In the genomic region with DNA sequence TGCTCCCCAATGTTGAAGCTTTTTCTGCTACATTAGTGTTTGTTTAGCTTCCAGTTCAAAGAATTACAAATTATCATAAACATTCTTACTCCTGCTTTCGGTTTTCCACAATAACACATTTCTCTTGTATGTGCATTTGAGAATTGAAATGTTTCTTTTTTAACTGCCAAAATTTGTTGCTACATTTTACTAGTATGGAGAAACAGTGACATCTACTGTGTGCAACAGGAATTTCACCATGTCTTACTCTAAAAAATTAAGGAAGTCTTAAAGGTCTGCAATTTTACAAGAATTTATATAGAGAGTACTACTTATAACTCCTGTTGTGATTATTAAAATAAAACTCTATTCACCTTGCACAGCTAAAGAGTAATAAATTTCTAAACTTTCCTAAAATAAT, we compare ENCODE assay signal across 13 mouse cellular contexts.
DNase-seq lines count a peak whose midpoint lies in the region; ATAC-seq and TF ChIP-seq lines count a peak whose summit lies in the region.
"Had no signal": no experiment of that assay in that cellular context is flagged by ENCODE, and none has a peak within 500 bp of the region (broad histone marks: within the 10 kb centered on the region; RNA-seq: fewer than 3 reads in every experiment).

No protein-coding gene starts in this region.

- no peaks in the 10 kb centered on the region for H3K9me3 ChIP-seq in hindbrain, embryonic 14.5 days (ENCODE audit: control insufficient read depth, low read length)
- H3K9me3 ChIP-seq in hindbrain, embryonic 13.5 days, result no peaks in the 10 kb centered on the region
- no peaks in the 10 kb centered on the region for H3K9me3 ChIP-seq in midbrain, embryonic 11.5 days (ENCODE audit: control insufficient read depth, low read length)
- no peaks in the 10 kb centered on the region for H3K9me3 ChIP-seq in midbrain, embryonic 15.5 days
- H3K9me3 ChIP-seq in stomach, postnatal 0 days (ENCODE audit: control insufficient read depth, low read length), result no peaks in the 10 kb centered on the region
- H3K9me3 ChIP-seq: forebrain, embryonic 12.5 days; liver, embryonic 13.5 days; midbrain, embryonic 12.5 days; neural tube, embryonic 15.5 days had no signal

- H3K9ac ChIP-seq in hindbrain, embryonic 14.5 days, result no peak overlapping the region
- H3K9ac ChIP-seq in hindbrain, embryonic 13.5 days, result no peak overlapping the region
- no peak overlapping the region for H3K9ac ChIP-seq in midbrain, embryonic 11.5 days (ENCODE audit: low read length)
- H3K9ac ChIP-seq in midbrain, embryonic 15.5 days, result no peak overlapping the region
- no peak overlapping the region for H3K9ac ChIP-seq in stomach, postnatal 0 days (ENCODE audit: low read length)
- H3K9ac ChIP-seq: forebrain, embryonic 12.5 days; liver, embryonic 13.5 days; midbrain, embryonic 12.5 days; neural tube, embryonic 15.5 days had no signal

- no peak for ATAC-seq in hindbrain, embryonic 14.5 days (ENCODE audit: low FRiP score)
- no peak for ATAC-seq in hindbrain, embryonic 13.5 days (ENCODE audit: low FRiP score)
- no peak for ATAC-seq in midbrain, embryonic 11.5 days (ENCODE audit: low FRiP score)
- ATAC-seq in midbrain, embryonic 15.5 days (replicated peaks), result no peak
- ATAC-seq in stomach, postnatal 0 days (ENCODE audit: low FRiP score, low TSS enrichment), result no peak
- ATAC-seq in frontal cortex, adult (ENCODE audit: low TSS enrichment), result no peak

- H3K4me3 ChIP-seq in hindbrain, embryonic 14.5 days (replicated peaks; ENCODE audit: low read length), result no peak overlapping the region
- no peak overlapping the region for H3K4me3 ChIP-seq in hindbrain, embryonic 13.5 days
- H3K4me3 ChIP-seq in midbrain, embryonic 11.5 days (ENCODE audit: low read depth, low read length), result no peak overlapping the region
- no peak overlapping the region for H3K4me3 ChIP-seq in midbrain, embryonic 15.5 days
- no peak overlapping the region for H3K4me3 ChIP-seq in stomach, postnatal 0 days (ENCODE audit: low read depth, low read length)
- H3K4me3 ChIP-seq: forebrain, embryonic 12.5 days; liver, embryonic 13.5 days; midbrain, embryonic 12.5 days; neural tube, embryonic 15.5 days had no signal

- H3K4me1 ChIP-seq in hindbrain, embryonic 14.5 days (replicated peaks; ENCODE audit: control insufficient read depth, insufficient read depth, low read length), result no peaks in the 10 kb centered on the region
- H3K4me1 ChIP-seq in hindbrain, embryonic 13.5 days (replicated peaks), result no peaks in the 10 kb centered on the region
- no peaks in the 10 kb centered on the region for H3K4me1 ChIP-seq in midbrain, embryonic 11.5 days (ENCODE audit: control insufficient read depth, insufficient read depth, low read length)
- H3K4me1 ChIP-seq in midbrain, embryonic 15.5 days, result no peaks in the 10 kb centered on the region
- H3K4me1 ChIP-seq in stomach, postnatal 0 days (replicated peaks; ENCODE audit: control insufficient read depth, insufficient read depth), result no peaks in the 10 kb centered on the region
- H3K4me1 ChIP-seq: forebrain, embryonic 12.5 days; liver, embryonic 13.5 days; midbrain, embryonic 12.5 days; neural tube, embryonic 15.5 days had no signal

- no peak overlapping the region for H3K4me2 ChIP-seq in hindbrain, embryonic 14.5 days (replicated peaks)
- no peak overlapping the region for H3K4me2 ChIP-seq in hindbrain, embryonic 13.5 days
- H3K4me2 ChIP-seq in midbrain, embryonic 11.5 days, result no peak overlapping the region
- no peak overlapping the region for H3K4me2 ChIP-seq in midbrain, embryonic 15.5 days
- no peak overlapping the region for H3K4me2 ChIP-seq in stomach, postnatal 0 days (replicated peaks; ENCODE audit: low read depth)
- H3K4me2 ChIP-seq: forebrain, embryonic 12.5 days; liver, embryonic 13.5 days; midbrain, embryonic 12.5 days; neural tube, embryonic 15.5 days had no signal

- H3K27ac ChIP-seq in hindbrain, embryonic 14.5 days, result no peak overlapping the region
- no peak overlapping the region for H3K27ac ChIP-seq in hindbrain, embryonic 13.5 days
- H3K27ac ChIP-seq in midbrain, embryonic 11.5 days (ENCODE audit: low read depth, low read length), result no peak overlapping the region
- H3K27ac ChIP-seq in midbrain, embryonic 15.5 days, result no peak overlapping the region
- no peak overlapping the region for H3K27ac ChIP-seq in stomach, postnatal 0 days (replicated peaks)
- H3K27ac ChIP-seq: forebrain, embryonic 12.5 days; liver, embryonic 13.5 days; midbrain, embryonic 12.5 days; neural tube, embryonic 15.5 days had no signal

- DNase-seq in hindbrain, embryonic 14.5 days (ENCODE audit: low spot score), result peak; percentile 63
- peak; percentile 85 for DNase-seq in midbrain, embryonic 11.5 days (ENCODE audit: low spot score, missing footprints)
- DNase-seq in R1 (ENCODE audit: low read depth, low spot score), result peak; percentile 32
- DNase-seq in stomach, postnatal 0 days (ENCODE audit: low spot score), result no peak
- no peak for DNase-seq in kidney, postnatal 10 days
- DNase-seq: heart, adult 11 months; liver, embryonic 13.5 days had no signal

- TF ChIP-seq CTCF in stomach, postnatal 0 days (IDR thresholded peaks at IDR 0.05; ENCODE audit: low read depth), result peak; percentile 74

- no peaks in the 10 kb centered on the region for H3K27me3 ChIP-seq in hindbrain, embryonic 14.5 days (ENCODE audit: control insufficient read depth, insufficient read depth, low read length)
- no peaks in the 10 kb centered on the region for H3K27me3 ChIP-seq in hindbrain, embryonic 13.5 days
- no peaks in the 10 kb centered on the region for H3K27me3 ChIP-seq in midbrain, embryonic 11.5 days (ENCODE audit: control insufficient read depth, insufficient read depth, low read length)
- no peaks in the 10 kb centered on the region for H3K27me3 ChIP-seq in midbrain, embryonic 15.5 days (replicated peaks)
- H3K27me3 ChIP-seq in stomach, postnatal 0 days (ENCODE audit: control insufficient read depth, insufficient read depth, low read length), result no peaks in the 10 kb centered on the region
- H3K27me3 ChIP-seq: forebrain, embryonic 12.5 days; liver, embryonic 13.5 days; midbrain, embryonic 12.5 days; neural tube, embryonic 15.5 days had no signal

- no peaks in the 10 kb centered on the region for H3K36me3 ChIP-seq in hindbrain, embryonic 14.5 days (replicated peaks; ENCODE audit: control insufficient read depth, insufficient read depth)
- H3K36me3 ChIP-seq in hindbrain, embryonic 13.5 days, result no peaks in the 10 kb centered on the region
- no peaks in the 10 kb centered on the region for H3K36me3 ChIP-seq in midbrain, embryonic 11.5 days (ENCODE audit: control insufficient read depth, insufficient read depth, low read length)
- H3K36me3 ChIP-seq in midbrain, embryonic 15.5 days (replicated peaks), result no peaks in the 10 kb centered on the region
- no peaks in the 10 kb centered on the region for H3K36me3 ChIP-seq in stomach, postnatal 0 days (ENCODE audit: control insufficient read depth, insufficient read depth, low read length)
- H3K36me3 ChIP-seq: forebrain, embryonic 12.5 days; liver, embryonic 13.5 days; midbrain, embryonic 12.5 days; neural tube, embryonic 15.5 days had no signal

- TF ChIP-seq EP300 in stomach, postnatal 0 days (optimal IDR thresholded peaks at IDR 0.05), result no peak

- 79% methylated on average over 1 of the region's 1 CpGs for WGBS in hindbrain, embryonic 14.5 days
- WGBS in hindbrain, embryonic 13.5 days, result 84% methylated on average over 1 of the region's 1 CpGs
- WGBS in midbrain, embryonic 11.5 days, result 79% methylated on average over 1 of the region's 1 CpGs
- 64% methylated on average over 1 of the region's 1 CpGs for WGBS in midbrain, embryonic 15.5 days
- 64% methylated on average over 1 of the region's 1 CpGs for WGBS in stomach, postnatal 0 days

Comparison
In these comparisons a context has a peak if more than half of its experiments do, and no peak if none do; other contexts are left out.
1. DNase-seq: peak in hindbrain, embryonic 14.5 days (single experiment), midbrain, embryonic 11.5 days (single experiment) and R1 (single experiment); none in stomach, postnatal 0 days (single experiment) and kidney, postnatal 10 days (single experiment).